Mouse (Mus musculus) megakaryocyte-erythroid progenitor cell, adult 5-6 weeks (primary cell): ENCODE data around the gene Cpeb4. TPM values are rescaled to one million over a fixed set of nuclear protein-coding genes. Genes with fewer than 3 reads are reported as not detected.

Experiments used
- ATAC-seq: replicated peaks from 2 replicates; pipeline ENCODE4 v1.8.0; 2016; ENCODE audit warnings: mild to moderate bottlenecking, inconsistent platforms; ENCODE audit not compliant: severe bottlenecking, poor library complexity, low FRiP score, low TSS enrichment
- total RNA-seq, 2 experiments: library from RNA; stranded (forward) in 1 of 2; stranded (reverse) in 1 of 2; fragments of 200-1000, 215-1000 nt in 1 of 2; fragments of >200 nt in 1 of 2; fragmentation: Nextera tagmentation in 1 of 2; gene quantifications; 2 replicates each; pipeline ENCODE4 v1.2.3; 2014 to 2017

The Cpeb4 gene
- total RNA-seq, 2 experiments from 2014 or later: 9.9 to 13.2 TPM

GRCm38 (mm10) chr11:31892152-31892551 lies 20.1 kb downstream of the Cpeb4 start:
- no peak for ATAC-seq

GRCm38 (mm10) chr11:31893639-31894038 lies 21.6 kb downstream of the Cpeb4 start:
- no peak for ATAC-seq

GRCm38 (mm10) chr11:31896065-31896792 lies 24.2 kb downstream of the Cpeb4 start:
- peak; percentile 13; the same call in 1 of the 2 replicates for ATAC-seq

- ATAC-seq: peak; percentile 90
Measured at GRCm38 (mm10) chr11:31896905-31897304, 24.9 kb downstream of the Cpeb4 start.

GRCm38 (mm10) chr11:31899166-31899565 lies 27.2 kb downstream of the Cpeb4 start:
- ATAC-seq: 0 out of 2 replicates have a peak, but pooled peaks have one; percentile 34

GRCm38 (mm10) chr11:31900736-31901135 lies 28.7 kb downstream of the Cpeb4 start:
- no peak for ATAC-seq

GRCm38 (mm10) chr11:31902251-31903001 lies 30.4 kb downstream of the Cpeb4 start:
- no peak for ATAC-seq

- 0 out of 2 replicates have a peak, but pooled peaks have one; percentile 44 for ATAC-seq
Measured at GRCm38 (mm10) chr11:31906499-31906898, 34.5 kb downstream of the Cpeb4 start.

GRCm38 (mm10) chr11:31907650-31908049 lies 35.6 kb downstream of the Cpeb4 start:
- ATAC-seq: no peak

- no peak for ATAC-seq
Measured at GRCm38 (mm10) chr11:31912958-31913357, 40.9 kb downstream of the Cpeb4 start.

GRCm38 (mm10) chr11:31917769-31918168 lies 45.8 kb downstream of the Cpeb4 start:
- ATAC-seq: no peak

- ATAC-seq: peak; percentile 55
Measured at GRCm38 (mm10) chr11:31930051-31930450, 58.0 kb downstream of the Cpeb4 start.

GRCm38 (mm10) chr11:31935652-31936051 lies 63.6 kb downstream of the Cpeb4 start:
- no peak for ATAC-seq

- ATAC-seq: no peak
Measured at GRCm38 (mm10) chr11:31936910-31937525, 65.0 kb downstream of the Cpeb4 start.

GRCm38 (mm10) chr11:31940898-31941639 lies 69.1 kb downstream of the Cpeb4 start:
- no peak for ATAC-seq

- ATAC-seq: 0 out of 2 replicates have a peak, but pooled peaks have one; percentile 59
Measured at GRCm38 (mm10) chr11:31941640-31942638, 69.9 kb downstream of the Cpeb4 start.

- no peak for ATAC-seq
Measured at GRCm38 (mm10) chr11:31945471-31945870, 73.5 kb downstream of the Cpeb4 start.
